Mouse (Mus musculus) testis, adult 2 months (tissue): ENCODE results near the gene Ifitm5.

ENCODE experiments used
- CTCF ChIP-seq: fragments of 200-500 bp; IDR thresholded peaks from 2 replicates; pipeline ENCODE4 v1.5.1; 2012; ENCODE audit warnings: low read depth, mild to moderate bottlenecking, inconsistent platforms, low read length, moderate library complexity; ENCODE audit not compliant: control insufficient read depth, insufficient read depth, insufficient replicate concordance
- POLR2A ChIP-seq: fragments of 200-500 bp; IDR thresholded peaks from 2 replicates; pipeline ENCODE4 v1.6.1; 2012; ENCODE audit warnings: low read depth, mild to moderate bottlenecking, inconsistent platforms, low read length, moderate library complexity; ENCODE audit not compliant: control insufficient read depth

- TF ChIP-seq CTCF (no peak), POLR2A (no peak)
These were observed 960 bp upstream of the Ifitm5 start for GRCm38 (mm10) chr7:140951051-140951450.
